Mouse (Mus musculus) kidney, adult 2 months (tissue): Measurements from ENCODE around the gene Cbx8.

ENCODE experiments used
- CTCF ChIP-seq: fragments of 200-500 bp; conservative IDR thresholded peaks from 2 replicates; pipeline ENCODE4 v1.5.1; 2011; ENCODE audit warnings: low read depth, mild to moderate bottlenecking, control low read depth, low read length, moderate library complexity, mixed read lengths; ENCODE audit not compliant: insufficient read depth, insufficient read length
- POLR2A ChIP-seq: fragments of 200-500 bp; IDR thresholded peaks from one replicate; pipeline ENCODE4 v1.6.1; 2011; ENCODE audit warnings: low read depth, low read length, control low read depth

GRCm38 (mm10) chr11:119037780-119038401 lies 2.9 kb downstream of the Cbx8 start:
- no peak for TF ChIP-seq CTCF
- TF ChIP-seq POLR2A, result no peak
